Mouse (Mus musculus) midbrain, postnatal 0 days (tissue): ENCODE data around the gene Actn4. TPM values are rescaled to one million over a fixed set of nuclear protein-coding genes. Genes with fewer than 3 reads are reported as not detected.
A peak's percentile ranks its signal among the peaks of the same experiment; 100 is the strongest.

ENCODE experiments used
- ATAC-seq: fragments of 200-750 bp; cut with Nextera tagmentation; 2 replicates; pipeline ENCODE4 v1.8.0; 2017; ENCODE audit warnings: moderate number of reproducible peaks, mild to moderate bottlenecking, moderate TSS enrichment, moderate library complexity; ENCODE audit not compliant: low FRiP score
- DNase-seq: peaks from one replicate; pipeline ENCODE4 v3.0.0-alpha.2; 2015; ENCODE audit warnings: low spot score
- H3K27ac ChIP-seq: fragments of 300-500 bp; sonication (generic); 2 replicates; pipeline ENCODE4 v1.5.1; 2014; ENCODE audit warnings: low read depth, mild to moderate bottlenecking, low read length, mixed read lengths
- H3K27me3 ChIP-seq: fragments of 300-500 bp; sonication (generic); 2 replicates; pipeline ENCODE4 v1.6.1; 2014; ENCODE audit warnings: low read length, control low read depth, mixed read lengths; ENCODE audit not compliant: insufficient read depth
- H3K36me3 ChIP-seq: fragments of 300-500 bp; sonication (generic); 2 replicates; pipeline ENCODE4 v1.6.1; 2014; ENCODE audit warnings: low read length, control low read depth, mixed read lengths; ENCODE audit not compliant: insufficient read depth
- H3K4me1 ChIP-seq: fragments of 300-500 bp; sonication (generic); 2 replicates; pipeline ENCODE4 v1.6.1; 2014; ENCODE audit warnings: mild to moderate bottlenecking, control low read depth, antibody characterized with exemption, low read length, mixed read lengths; ENCODE audit not compliant: insufficient read depth
- H3K4me2 ChIP-seq: fragments of 300-500 bp; sonication (generic); 2 replicates; pipeline ENCODE4 v1.6.1; 2014; ENCODE audit warnings: low read depth, mild to moderate bottlenecking, low read length, mixed read lengths; ENCODE audit not compliant: poor library complexity, severe bottlenecking
- H3K4me3 ChIP-seq: fragments of 300-500 bp; sonication (generic); 2 replicates; pipeline ENCODE4 v1.5.1; 2014; ENCODE audit warnings: low read depth, mild to moderate bottlenecking, low read length, moderate library complexity
- H3K9ac ChIP-seq: fragments of 300-500 bp; sonication (generic); replicated peaks from 2 replicates; pipeline ENCODE4 v1.6.1; 2014; ENCODE audit warnings: mild to moderate bottlenecking, low read length, moderate library complexity, mixed read lengths; ENCODE audit not compliant: poor library complexity, severe bottlenecking
- H3K9me3 ChIP-seq: fragments of 300-500 bp; sonication (generic); 2 replicates; pipeline ENCODE4 v1.6.1; 2016; ENCODE audit warnings: low read length, control low read depth
- CTCF ChIP-seq: IDR thresholded peaks from 2 replicates; pipeline ENCODE4 v1.5.1; 2016; ENCODE audit warnings: antibody characterized with exemption, mild to moderate bottlenecking
- WGBS: fragments of 180-500 bp; shearing (Covaris S2); extraction: QIAGEN DNeasy Blood & Tissue Kit; methylation state at CpG from one replicate; pipeline ENCODE4 v1.1.7; 2014; 5-methylcytosine and 5-hydroxymethylcytosine counted together
- polyA plus RNA-seq: library from polyadenylated mRNA; unstranded; fragments of >200 nt; fragmentation: Nextera tagmentation; extraction: Ambion mirVana; gene quantifications from 2 replicates; pipeline ENCODE4 v1.2.1, GENCODE M21; 2015
- total RNA-seq: library from RNA; depleted of rRNA; stranded (reverse); fragments of >200 nt; gene quantifications from 2 replicates; pipeline ENCODE4 v1.2.3, GENCODE M21; 2014

Actn4 gene
- total and polyA plus RNA-seq, 2 experiments from 2014 or later = 74.7 to 101 TPM

GRCm38 (mm10) chr7:28993402-28993801 is 31.3 kb upstream of the Actn4 start:
- Histone ChIP-seq H3K27ac (no peak overlapping the region), H3K27me3 (no peaks in the 10 kb centered on the region), H3K9ac (no peak overlapping the region), H3K36me3 (no peaks in the 10 kb centered on the region), H3K4me2 (no peak overlapping the region), H3K4me3 (no peak overlapping the region), H3K9me3 (no peaks in the 10 kb centered on the region), H3K4me1 (no peaks in the 10 kb centered on the region)
- WGBS = 79% methylated on average over 3 of the region's 3 CpGs
- no peak for TF ChIP-seq CTCF
- DNase-seq (no peak), ATAC-seq (no peak)

GRCm38 (mm10) chr7:28992997-28993396 is 30.9 kb upstream of the Actn4 start:
- H3K36me3 ChIP-seq = no peaks in the 10 kb centered on the region
- H3K9ac ChIP-seq = no peak overlapping the region
- WGBS = 87% methylated on average over 3 of the region's 3 CpGs

DNA sequence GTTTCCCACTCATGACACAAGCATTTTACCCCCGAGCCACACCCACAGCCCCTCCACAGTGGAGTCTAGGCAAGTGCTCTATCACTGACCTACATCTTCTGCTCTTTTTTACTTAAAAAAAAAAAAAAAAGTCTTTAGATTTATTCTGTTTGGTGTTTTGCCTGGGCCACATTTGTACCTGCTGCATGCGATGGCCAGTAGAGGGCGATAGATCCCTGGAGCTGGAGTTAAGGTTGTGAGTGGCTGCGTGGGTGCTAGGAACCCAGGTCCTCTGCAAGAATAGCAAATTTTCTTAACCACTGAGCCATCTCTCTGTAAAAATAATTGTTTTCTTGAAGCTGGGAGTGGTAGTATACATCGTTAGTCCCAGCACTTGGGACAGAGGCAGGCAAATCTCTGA is 29.5 kb upstream of the Actn4 start:
- H3K4me2 ChIP-seq = no peak overlapping the region
- no peak for DNase-seq
- H3K4me1 ChIP-seq = no peaks in the 10 kb centered on the region
- whole genome bisulfite sequencing = 65% methylated on average over 5 of the region's 5 CpGs
- no peaks in the 10 kb centered on the region for H3K36me3 ChIP-seq
- no peaks in the 10 kb centered on the region for H3K27me3 ChIP-seq
- no peak overlapping the region for H3K9ac ChIP-seq
- H3K9me3 ChIP-seq = no peaks in the 10 kb centered on the region
- no peak overlapping the region for H3K27ac ChIP-seq
- H3K4me3 ChIP-seq = no peak overlapping the region
- peak; percentile 32 for TF ChIP-seq CTCF
- no peak for ATAC-seq

More at GRCm38 (mm10) chr7:28992997-28993396, 30.9 kb upstream of the Actn4 start:
- no peak overlapping the region for H3K4me3 ChIP-seq
- no peak overlapping the region for H3K27ac ChIP-seq
- DNase-seq = no peak
- TF ChIP-seq CTCF = no peak
- no peaks in the 10 kb centered on the region for H3K9me3 ChIP-seq
- no peak for ATAC-seq
- H3K4me1 ChIP-seq = no peaks in the 10 kb centered on the region
- no peaks in the 10 kb centered on the region for H3K27me3 ChIP-seq
- no peak overlapping the region for H3K4me2 ChIP-seq

DNA sequence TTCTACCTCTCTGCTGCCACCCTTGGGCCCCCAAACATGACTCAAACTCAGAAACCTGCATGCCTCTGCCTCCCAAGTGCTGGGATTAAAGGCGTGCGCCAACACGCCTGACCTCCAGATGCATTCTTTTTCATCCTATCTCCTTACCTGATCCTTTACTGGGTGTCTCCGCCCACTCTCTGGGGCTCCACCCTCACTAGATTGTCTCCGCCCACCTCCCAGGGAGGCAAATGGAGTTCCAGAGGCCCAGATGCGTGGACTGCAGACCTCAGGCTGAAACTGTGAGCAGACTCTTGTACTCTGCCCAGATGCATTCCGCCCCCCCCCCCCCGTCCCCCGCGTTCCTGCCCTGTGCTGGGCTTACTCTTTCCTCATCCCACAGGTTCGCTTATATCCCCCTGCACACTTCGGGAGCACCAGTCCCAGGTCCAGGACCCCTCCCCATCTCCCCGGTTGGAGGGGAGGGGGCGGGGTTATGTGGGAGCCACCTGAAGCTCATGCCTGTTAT is 28.7 kb upstream of the Actn4 start:
- Histone ChIP-seq H3K9ac (no peak overlapping the region), H3K27me3 (no peaks in the 10 kb centered on the region), H3K4me1 (no peaks in the 10 kb centered on the region), H3K4me3 (no peak overlapping the region), H3K4me2 (no peak overlapping the region), H3K36me3 (no peaks in the 10 kb centered on the region), H3K27ac (no peak overlapping the region), H3K9me3 (no peaks in the 10 kb centered on the region)
- ATAC-seq (0 out of 2 replicates have a peak, but pooled peaks have one; percentile 44), DNase-seq (no peak)
- no peak for TF ChIP-seq CTCF
- WGBS = 59% methylated on average over 11 of the region's 14 CpGs

GRCm38 (mm10) chr7:28985207-28985606 is 23.1 kb upstream of the Actn4 start:
- no peak overlapping the region for H3K27ac ChIP-seq
- no peaks in the 10 kb centered on the region for H3K27me3 ChIP-seq
- H3K36me3 ChIP-seq = no peaks in the 10 kb centered on the region
- H3K4me2 ChIP-seq = no peak overlapping the region
- no peak for TF ChIP-seq CTCF
- WGBS = 88% methylated on average over 7 of the region's 7 CpGs
- ATAC-seq (no peak), DNase-seq (no peak)
- no peaks in the 10 kb centered on the region for H3K4me1 ChIP-seq
- no peak overlapping the region for H3K4me3 ChIP-seq
- no peaks in the 10 kb centered on the region for H3K9me3 ChIP-seq
- H3K9ac ChIP-seq = no peak overlapping the region

- Histone ChIP-seq H3K9ac (no peak overlapping the region), H3K4me3 (no peak overlapping the region), H3K36me3 (no peaks in the 10 kb centered on the region), H3K9me3 (no peaks in the 10 kb centered on the region), H3K27me3 (no peaks in the 10 kb centered on the region), H3K27ac (no peak overlapping the region), H3K4me2 (no peak overlapping the region), H3K4me1 (no peaks in the 10 kb centered on the region)
- DNase-seq (no peak), ATAC-seq (no peak)
- no peak for TF ChIP-seq CTCF
- WGBS = 95% methylated on average over 1 of the region's 1 CpGs
Observed at GRCm38 (mm10) chr7:28984452-28984851, 22.3 kb upstream of the Actn4 start.
